Mouse (Mus musculus) ovary, adult 18-20 months (tissue): ENCODE data around the gene Cdkn1b.

Source experiments
- DNase-seq: peaks from one replicate; pipeline ENCODE4 v3.0.0; 2022; ENCODE audit warnings: low spot score, mixed read lengths

Cdkn1b gene

GRCm38 (mm10) chr6:134903891-134904884 lies 16.0 kb upstream of the Cdkn1b start:
- no peak for DNase-seq

GRCm38 (mm10) chr6:134905811-134906210 lies 14.4 kb upstream of the Cdkn1b start:
- no peak for DNase-seq

- no peak for DNase-seq
Observed at GRCm38 (mm10) chr6:134914523-134914922, 5.7 kb upstream of the Cdkn1b start.

GRCm38 (mm10) chr6:134916641-134917040 lies 3.6 kb upstream of the Cdkn1b start:
- DNase-seq, result no peak

- DNase-seq, result peak; percentile 57
Observed at GRCm38 (mm10) chr6:134917087-134917486, 3.1 kb upstream of the Cdkn1b start.

- DNase-seq, result no peak
Observed at GRCm38 (mm10) chr6:134918769-134919168, 1.4 kb upstream of the Cdkn1b start.

- no peak for DNase-seq
Observed at GRCm38 (mm10) chr6:134919511-134920189, 551 bp upstream of the Cdkn1b start.

- no peak for DNase-seq
Observed at GRCm38 (mm10) chr6:134921014-134921694, 953 bp downstream of the Cdkn1b start.

GRCm38 (mm10) chr6:134921695-134922510 lies 1.7 kb downstream of the Cdkn1b start:
- no peak for DNase-seq

GRCm38 (mm10) chr6:134922511-134923195 lies 2.5 kb downstream of the Cdkn1b start:
- no peak for DNase-seq

- no peak for DNase-seq
Observed at GRCm38 (mm10) chr6:134923670-134924069, 3.5 kb downstream of the Cdkn1b start.

- no peak for DNase-seq
Observed at GRCm38 (mm10) chr6:134924262-134924661, 4.1 kb downstream of the Cdkn1b start.

GRCm38 (mm10) chr6:134925673-134926337 lies 5.6 kb downstream of the Cdkn1b start:
- no peak for DNase-seq

- DNase-seq, result no peak
Observed at GRCm38 (mm10) chr6:134926338-134926705, 6.1 kb downstream of the Cdkn1b start.

GRCm38 (mm10) chr6:134926803-134927594 lies 6.8 kb downstream of the Cdkn1b start:
- no peak for DNase-seq

- DNase-seq, result no peak
Observed at GRCm38 (mm10) chr6:134927595-134928095, 7.4 kb downstream of the Cdkn1b start.

- peak; percentile 91 for DNase-seq
Observed at GRCm38 (mm10) chr6:134928096-134928888, 8.1 kb downstream of the Cdkn1b start.

- DNase-seq, result no peak
Observed at GRCm38 (mm10) chr6:134928889-134929310, 8.7 kb downstream of the Cdkn1b start.

- no peak for DNase-seq
Observed at GRCm38 (mm10) chr6:134929926-134930325, 9.7 kb downstream of the Cdkn1b start.
